Comparison of ENCODE assay signal across 18 mouse cellular contexts in the genomic region with DNA sequence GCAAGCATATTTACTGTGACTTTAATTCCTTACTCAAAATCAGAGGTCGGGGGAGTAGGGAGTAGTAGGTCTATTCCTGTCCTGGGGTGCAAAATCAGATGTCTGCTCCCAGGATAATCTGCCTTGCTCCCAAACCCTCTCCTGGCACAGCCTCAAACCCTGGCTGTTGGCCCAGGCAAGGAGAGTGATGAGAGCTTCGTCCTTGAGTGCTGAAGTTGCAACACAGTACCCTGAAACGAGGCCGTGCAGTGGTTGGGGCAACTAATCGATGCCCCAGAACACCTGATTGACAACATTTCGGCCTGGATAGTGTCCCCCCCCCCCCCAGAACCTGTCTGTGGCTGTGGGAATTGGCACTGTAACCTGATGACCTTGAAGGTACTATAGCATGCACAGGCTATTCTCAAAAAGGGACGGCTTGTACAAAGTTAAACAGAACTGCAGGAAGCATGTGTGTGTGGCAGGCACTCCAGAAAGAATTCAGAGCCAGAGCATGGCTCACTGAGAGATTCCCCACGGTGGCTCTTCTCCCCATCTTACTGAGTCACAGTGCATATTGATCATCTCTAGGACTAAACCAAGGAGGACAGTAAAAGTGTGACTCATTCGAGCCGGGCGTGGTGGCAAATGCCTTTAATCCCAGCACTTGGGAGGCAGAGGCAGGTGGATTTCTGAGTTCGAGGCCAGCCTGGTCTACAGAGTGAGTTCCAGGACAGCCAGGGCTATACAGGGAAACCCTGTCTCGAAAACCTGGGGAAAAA. TPM values are rescaled to one million over a fixed set of nuclear protein-coding genes. Genes with fewer than 3 reads are reported as not detected.
A peak's percentile ranks its signal among the peaks of the same experiment; 100 is the strongest.
DNase-seq lines count a peak whose midpoint lies in the region; ATAC-seq and TF ChIP-seq lines count a peak whose summit lies in the region.
"Had no signal": no experiment of that assay in that cellular context is flagged by ENCODE, and none has a peak within 500 bp of the region (broad histone marks: within the 10 kb centered on the region; RNA-seq: fewer than 3 reads in every experiment).

No protein-coding gene starts in this region.

- TF ChIP-seq EP300 in heart, adult 2 months (IDR thresholded peaks at IDR 0.05; ENCODE audit: insufficient read depth, low read depth, low read length) = no peak

- no peaks in the 10 kb centered on the region for H3K27me3 ChIP-seq in heart, adult 2 months (ENCODE audit: control insufficient read depth, insufficient read depth, low read length)
- no peaks in the 10 kb centered on the region for H3K27me3 ChIP-seq in heart, embryonic 16.5 days (ENCODE audit: control insufficient read depth, insufficient read depth, low read length)
- H3K27me3 ChIP-seq: midbrain, embryonic 12.5 days; neural tube, embryonic 12.5 days had no signal

- intact Hi-C loops in heart, adult 2 months (cut with DNase I) = no loop called here
- intact Hi-C loops in heart, postnatal 25 days (cut with DNase I) = no loop called here

- no peak for TF ChIP-seq POLR2A in heart, adult 2 months (IDR thresholded peaks at IDR 0.05; ENCODE audit: insufficient read depth, low read depth, low read length)

- no peak overlapping the region for H3K27ac ChIP-seq in heart, adult 2 months
- H3K27ac ChIP-seq in heart, embryonic 16.5 days (ENCODE audit: low read length) = peak overlapping the region; percentile 66
- H3K27ac ChIP-seq: forebrain, embryonic 10.5 days; kidney, postnatal 0 days; midbrain, embryonic 12.5 days; neural tube, embryonic 12.5 days had no signal

- no peaks in the 10 kb centered on the region for H3K4me1 ChIP-seq in heart, adult 2 months (ENCODE audit: control insufficient read depth, insufficient read depth, low read length)
- 0 out of 2 replicates have a peak, but pooled peaks cover 2% of the 10 kb centered on the region for H3K4me1 ChIP-seq in heart, embryonic 16.5 days (ENCODE audit: control insufficient read depth, insufficient read depth, low read length)
- H3K4me1 ChIP-seq: forebrain, embryonic 10.5 days; midbrain, embryonic 12.5 days; neural tube, embryonic 12.5 days had no signal

- H3K9me3 ChIP-seq in heart, embryonic 16.5 days (replicated peaks; ENCODE audit: control insufficient read depth, low read length) = 0 out of 2 replicates have a peak, but pooled peaks cover 5% of the 10 kb centered on the region
- H3K9me3 ChIP-seq: forebrain, embryonic 10.5 days; midbrain, embryonic 12.5 days; neural tube, embryonic 12.5 days had no signal

- H3K4me2 ChIP-seq in heart, embryonic 16.5 days (ENCODE audit: low read depth, low read length) = no peak overlapping the region
- H3K4me2 ChIP-seq: midbrain, embryonic 12.5 days; neural tube, embryonic 12.5 days had no signal

- DNase-seq in heart, adult 2 months = peak; percentile 63 to 69
- DNase-seq in heart, postnatal 25 days (ENCODE audit: low spot score) = no peak
- peak; percentile 7 for DNase-seq in Muller cell, postnatal 12 days (ENCODE audit: inconsistent ontology term)
- peak; percentile 86 for DNase-seq in adrenal gland, adult 8-10 months
- DNase-seq in kidney, postnatal 10 days = no peak
- DNase-seq in frontal cortex, postnatal 25 days (ENCODE audit: low spot score in 2 of 2) = no peak
- no peak for DNase-seq in layer of hippocampus, adult 9-10 months (ENCODE audit: low spot score)
- DNase-seq: cerebellum, adult 8-10 months; gastrocnemius, postnatal 10 days; lung, adult 2 months; right cerebral cortex, postnatal 14 days; thymus, postnatal 4 days had no signal

- ATAC-seq in heart, embryonic 16.5 days (replicated peaks; ENCODE audit: extremely low read depth, insufficient read depth, low FRiP score) = peak; percentile 73
- ATAC-seq: inflammation-experienced regulatory T-cells, adult 6 months had no signal

- no peaks in the 10 kb centered on the region for H3K36me3 ChIP-seq in heart, adult 2 months (ENCODE audit: control insufficient read depth, insufficient read depth, low read length)
- no peaks in the 10 kb centered on the region for H3K36me3 ChIP-seq in heart, embryonic 16.5 days (ENCODE audit: control insufficient read depth, insufficient read depth)
- H3K36me3 ChIP-seq: forebrain, embryonic 10.5 days; midbrain, embryonic 12.5 days; neural tube, embryonic 12.5 days had no signal

- no peak for TF ChIP-seq CTCF in heart, adult 2 months (IDR thresholded peaks at IDR 0.05)

- 53% methylated on average over 13 of the region's 13 CpGs for WGBS in heart, adult 2 months
- 52% methylated on average over 13 of the region's 13 CpGs for WGBS in heart, embryonic 16.5 days

- H3K79me2 ChIP-seq in heart, adult 2 months (replicated peaks; ENCODE audit: control insufficient read depth, insufficient read depth, low read length) = no peaks in the 10 kb centered on the region

- H3K9ac ChIP-seq in heart, adult 2 months (ENCODE audit: low read depth, low read length) = no peak overlapping the region
- H3K9ac ChIP-seq in heart, embryonic 16.5 days (ENCODE audit: low read length) = no peak overlapping the region
- H3K9ac ChIP-seq: midbrain, embryonic 12.5 days; neural tube, embryonic 12.5 days had no signal

- no peak overlapping the region for H3K4me3 ChIP-seq in heart, adult 2 months
- no peak overlapping the region for H3K4me3 ChIP-seq in heart, embryonic 16.5 days (ENCODE audit: low read length)
- H3K4me3 ChIP-seq: forebrain, embryonic 10.5 days; midbrain, embryonic 12.5 days; neural tube, embryonic 12.5 days had no signal

RNA-seq across cellular contexts. Expression of gene Osbpl11, which starts 21.4 kb away (rescaled TPM):
- 10 to 100 TPM; 17.0 to 18.4 TPM for total RNA-seq in heart, adult 2 months (2021)
- polyA plus RNA-seq in heart, adult 2 months (2012; rRNA removed) = 8.9 and 12.0 TPM in 2 replicates
- 10 to 100 TPM; 18.3 to 20.4 TPM for total RNA-seq in heart, postnatal 25 days (2021)
- total RNA-seq in adrenal gland, adult 8-10 months (2022) = 10 to 100 TPM; 34.5 to 41.2 (median 37.7) TPM
- 14.4 and 14.5 TPM in 2 replicates for polyA plus RNA-seq in heart, embryonic 16.5 days (2015; fragmentation: Nextera tagmentation; extraction: Ambion mirVana)

Comparison
In these comparisons a context has a peak if more than half of its experiments do, and no peak if none do; other contexts are left out.
1. DNase-seq: peak in heart, adult 2 months (2 of 2), Muller cell, postnatal 12 days (single experiment) and adrenal gland, adult 8-10 months (single experiment); none in heart, postnatal 25 days (single experiment), kidney, postnatal 10 days (single experiment), frontal cortex, postnatal 25 days (0 of 2) and layer of hippocampus, adult 9-10 months (single experiment).